Mouse (Mus musculus) cerebellum, adult (tissue): Measurements from ENCODE around the gene Gstcd.

Source experiments
- ATAC-seq: cut with Nextera tagmentation; 2 replicates; pipeline ENCODE4 v1.9.2; 2017; ENCODE audit warnings: mild to moderate bottlenecking, moderate library complexity, mixed read lengths; ENCODE audit not compliant: insufficient number of reproducible peaks, low FRiP score, low TSS enrichment

Gene Gstcd

GRCm38 (mm10) chr3:133033145-133033755 lies 58.6 kb downstream of the Gstcd start:
- no peak for ATAC-seq

- ATAC-seq: no peak
Measured at GRCm38 (mm10) chr3:133026977-133027376, 64.9 kb downstream of the Gstcd start.

GRCm38 (mm10) chr3:133007250-133007649 lies 84.6 kb downstream of the Gstcd start:
- no peak for ATAC-seq

GRCm38 (mm10) chr3:132996299-132996698 lies 95.5 kb downstream of the Gstcd start:
- ATAC-seq: no peak

GRCm38 (mm10) chr3:132995904-132996267 lies 95.9 kb downstream of the Gstcd start:
- no peak for ATAC-seq

GRCm38 (mm10) chr3:132995172-132995903 lies 96.5 kb downstream of the Gstcd start:
- no peak for ATAC-seq

- ATAC-seq: no peak
Measured at GRCm38 (mm10) chr3:132986188-132986587, 105.6 kb downstream of the Gstcd start.

- ATAC-seq: no peak
Measured at GRCm38 (mm10) chr3:132983845-132984485, 107.9 kb downstream of the Gstcd start.

- ATAC-seq: no peak
Measured at GRCm38 (mm10) chr3:132981968-132982367, 109.9 kb downstream of the Gstcd start.

GRCm38 (mm10) chr3:132979781-132980461 lies 111.9 kb downstream of the Gstcd start:
- no peak for ATAC-seq

GRCm38 (mm10) chr3:132966255-132966654 lies 125.6 kb downstream of the Gstcd start:
- ATAC-seq: no peak

- ATAC-seq: no peak
Measured at GRCm38 (mm10) chr3:132964715-132965507, 126.9 kb downstream of the Gstcd start.

GRCm38 (mm10) chr3:132962631-132963361 lies 129.0 kb downstream of the Gstcd start:
- ATAC-seq: no peak

- no peak for ATAC-seq
Measured at GRCm38 (mm10) chr3:132950529-132950880, 141.3 kb downstream of the Gstcd start.

GRCm38 (mm10) chr3:132949791-132950528 lies 141.9 kb downstream of the Gstcd start, which contains the start of gene Npnt:
Npnt (minus strand) TSS chr3:132950291.
- ATAC-seq: peak; percentile 45; the same call in 1 of the 2 replicates

GRCm38 (mm10) chr3:132949380-132949790 lies 142.4 kb downstream of the Gstcd start:
- no peak for ATAC-seq

- no peak for ATAC-seq
Measured at GRCm38 (mm10) chr3:132948298-132948795, 143.5 kb downstream of the Gstcd start.

- ATAC-seq: no peak
Measured at GRCm38 (mm10) chr3:132946086-132946485, 145.7 kb downstream of the Gstcd start.

- ATAC-seq: no peak
Measured at GRCm38 (mm10) chr3:132945669-132946068, 146.2 kb downstream of the Gstcd start.
